Mouse (Mus musculus) embryonic facial prominence, embryonic 11.5 days (tissue): ENCODE measurements around the gene Dnm2. TPM values are rescaled to one million over a fixed set of nuclear protein-coding genes. Genes with fewer than 3 reads are reported as not detected.

Experiments
- ATAC-seq: fragments of 200-750 bp; cut with Nextera tagmentation; replicated peaks from 2 replicates; pipeline ENCODE4 v1.8.0; 2017; ENCODE audit warnings: low read depth; ENCODE audit not compliant: insufficient number of reproducible peaks, low FRiP score, low TSS enrichment
- DNase-seq: peaks from one replicate; pipeline ENCODE4 v3.0.0-alpha.2; 2015; ENCODE audit warnings: low spot score
- H3K27ac ChIP-seq: fragments of 300-500 bp; sonication (generic); replicated peaks from 2 replicates; pipeline ENCODE4 v1.5.1; 2014; ENCODE audit warnings: mild to moderate bottlenecking, low read depth, low read length, control low read depth
- H3K27me3 ChIP-seq: fragments of 300-500 bp; sonication (generic); 2 replicates; pipeline ENCODE4 v1.6.1; 2014; ENCODE audit warnings: mild to moderate bottlenecking, low read length, moderate library complexity, mixed read lengths; ENCODE audit not compliant: control insufficient read depth, insufficient read depth
- H3K36me3 ChIP-seq: fragments of 300-500 bp; sonication (generic); replicated peaks from 2 replicates; pipeline ENCODE4 v1.6.1; 2014; ENCODE audit warnings: low read depth, mild to moderate bottlenecking, low read length, moderate library complexity, mixed read lengths; ENCODE audit not compliant: control insufficient read depth, insufficient read depth
- H3K4me1 ChIP-seq: fragments of 300-500 bp; sonication (generic); 2 replicates; pipeline ENCODE4 v1.6.1; 2014; ENCODE audit warnings: low read length, mixed read lengths; ENCODE audit not compliant: control insufficient read depth, insufficient read depth
- H3K4me2 ChIP-seq: fragments of 300-500 bp; sonication (generic); 2 replicates; pipeline ENCODE4 v1.6.1; 2014; ENCODE audit warnings: low read depth, mild to moderate bottlenecking, control low read depth, low read length, moderate library complexity
- H3K4me3 ChIP-seq: fragments of 300-500 bp; sonication (generic); 2 replicates; pipeline ENCODE4 v1.5.1; 2014; ENCODE audit warnings: low read depth, low read length, control low read depth
- H3K9ac ChIP-seq: fragments of 300-500 bp; sonication (generic); replicated peaks from 2 replicates; pipeline ENCODE4 v1.6.1; 2014; ENCODE audit warnings: mild to moderate bottlenecking, control low read depth, low read length
- H3K9me3 ChIP-seq: fragments of 300-500 bp; sonication (generic); replicated peaks from 2 replicates; pipeline ENCODE4 v1.6.1; 2016; ENCODE audit warnings: mild to moderate bottlenecking, low read length, inconsistent platforms, mixed read lengths; ENCODE audit not compliant: control insufficient read depth
- WGBS: fragments of 180-500 bp; shearing (Covaris S2); extraction: QIAGEN DNeasy Blood & Tissue Kit; methylation state at CpG from one replicate; pipeline ENCODE4 v1.1.7; 2014; 5-methylcytosine and 5-hydroxymethylcytosine counted together
- polyA plus RNA-seq: library from polyadenylated mRNA; unstranded; fragments of >200 nt; fragmentation: Nextera tagmentation; extraction: Ambion mirVana; gene quantifications from 2 replicates; pipeline ENCODE4 v1.2.1, GENCODE M21; 2014

Dnm2 gene
- polyA plus RNA-seq, 1 experiment from 2014 or later = 58.0 TPM

DNA sequence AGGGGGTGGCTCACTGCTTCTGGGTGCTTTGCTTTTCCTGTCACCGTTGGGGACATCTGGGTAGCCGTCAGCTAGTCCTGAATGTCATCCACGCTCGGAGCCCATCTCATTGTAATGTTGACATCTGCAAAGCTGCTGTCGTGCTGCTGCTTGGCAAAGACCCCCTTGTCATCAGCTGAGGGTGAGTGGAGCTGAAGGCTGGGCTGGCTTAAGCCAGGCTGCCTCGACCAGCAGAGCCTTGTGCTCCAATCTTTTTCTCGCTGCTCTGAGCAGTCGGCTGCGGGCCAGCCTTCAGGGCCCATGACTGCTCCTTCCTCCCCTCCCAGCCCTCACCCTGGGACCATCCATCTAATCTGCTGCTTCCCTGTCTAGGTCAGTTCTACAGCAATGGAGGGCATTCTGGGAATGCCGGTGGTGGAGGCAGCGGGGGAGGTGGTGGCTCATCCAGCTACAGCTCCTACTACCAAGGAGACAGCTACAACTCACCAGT is 21.9 kb upstream of the Dnm2 start:
- Histone ChIP-seq H3K9me3 (no peaks in the 10 kb centered on the region), H3K36me3 (peaks cover 38% of the 10 kb centered on the region), H3K27ac (no peak overlapping the region), H3K9ac (no peak overlapping the region), H3K4me3 (no peak overlapping the region), H3K4me1 (no peaks in the 10 kb centered on the region), H3K4me2 (no peak overlapping the region), H3K27me3 (no peaks in the 10 kb centered on the region)
- no peak for DNase-seq
- ATAC-seq = no peak
- WGBS = 88% methylated on average over 11 of the region's 11 CpGs

DNA sequence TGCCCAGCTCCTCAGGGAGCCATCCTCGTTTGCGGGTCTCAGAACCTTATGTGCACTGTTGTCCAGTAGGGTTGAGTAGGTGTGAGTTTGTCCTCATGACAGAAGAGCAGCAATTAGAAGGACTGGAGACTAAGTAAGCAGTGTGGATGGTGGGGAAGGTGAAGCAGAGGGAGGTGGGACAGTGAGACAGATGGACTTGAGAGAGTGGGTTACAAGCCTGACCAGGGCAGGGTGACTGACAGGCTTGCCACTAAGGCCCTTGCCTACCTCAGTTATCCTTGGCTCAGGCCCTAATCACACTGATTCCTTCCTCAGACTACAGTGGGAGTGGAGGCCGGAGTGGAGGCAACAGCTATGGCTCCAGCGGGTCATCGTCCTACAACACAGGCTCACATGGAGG is 21.0 kb upstream of the Dnm2 start:
- DNase-seq (no peak), ATAC-seq (no peak)

DNA sequence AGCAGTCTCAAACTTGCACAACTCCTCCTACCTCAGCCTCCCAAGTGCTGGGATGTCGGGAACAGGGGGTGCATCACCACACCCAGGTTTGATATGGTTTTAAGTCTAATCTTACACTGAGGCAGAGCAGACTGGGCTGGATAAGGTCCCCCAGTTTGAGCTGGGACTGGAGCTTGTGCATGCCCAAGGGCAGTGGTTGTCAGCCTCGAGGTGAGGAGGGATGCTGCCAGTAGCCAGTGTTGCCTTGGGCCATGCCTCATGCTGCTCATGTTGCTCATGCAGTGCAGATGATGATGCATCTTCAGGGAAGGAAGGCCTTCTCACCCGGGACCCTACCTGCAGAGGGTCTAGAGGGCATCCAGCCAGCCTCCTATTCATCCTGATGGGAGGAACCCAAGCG is 19.2 kb upstream of the Dnm2 start:
- no peak overlapping the region for H3K4me3 ChIP-seq
- ATAC-seq = no peak
- H3K9me3 ChIP-seq = no peaks in the 10 kb centered on the region
- no peak for DNase-seq
- no peaks in the 10 kb centered on the region for H3K4me1 ChIP-seq
- H3K9ac ChIP-seq = no peak overlapping the region
- 74% methylated on average over 4 of the region's 4 CpGs for WGBS
- no peak overlapping the region for H3K4me2 ChIP-seq
- H3K36me3 ChIP-seq = peaks cover 29% of the 10 kb centered on the region
- no peak overlapping the region for H3K27ac ChIP-seq
- H3K27me3 ChIP-seq = no peaks in the 10 kb centered on the region

More for the DNA sequence above, 21.0 kb upstream of the Dnm2 start:
- WGBS = 95% methylated on average over 5 of the region's 5 CpGs
- no peaks in the 10 kb centered on the region for H3K9me3 ChIP-seq
- peaks cover 38% of the 10 kb centered on the region for H3K36me3 ChIP-seq
- no peak overlapping the region for H3K27ac ChIP-seq
- H3K9ac ChIP-seq = no peak overlapping the region
- H3K4me2 ChIP-seq = no peak overlapping the region
- H3K4me3 ChIP-seq = no peak overlapping the region
- no peaks in the 10 kb centered on the region for H3K27me3 ChIP-seq
- no peaks in the 10 kb centered on the region for H3K4me1 ChIP-seq

DNA sequence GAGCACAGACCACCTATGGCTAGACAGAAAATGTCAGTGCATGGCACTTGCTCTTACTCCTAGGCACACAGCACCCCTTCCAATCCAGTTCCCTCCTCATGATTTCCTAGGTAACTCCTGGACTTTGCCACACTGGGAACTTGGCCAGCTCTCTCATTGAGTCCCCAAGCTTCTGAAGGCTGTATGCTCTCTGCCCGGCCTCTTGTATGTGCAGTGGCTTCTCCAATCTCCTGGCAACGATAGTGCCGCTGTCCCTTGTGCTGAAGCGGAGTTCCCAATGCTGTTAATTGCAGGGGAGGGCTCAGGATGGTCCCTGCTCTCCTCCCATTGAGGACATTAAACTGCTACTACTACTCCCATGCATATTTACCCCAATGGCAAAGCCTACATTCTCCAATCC is 16.8 kb upstream of the Dnm2 start:
- Histone ChIP-seq H3K4me1 (no peaks in the 10 kb centered on the region), H3K4me2 (no peak overlapping the region), H3K36me3 (peaks cover 20% of the 10 kb centered on the region), H3K27ac (no peak overlapping the region), H3K27me3 (no peaks in the 10 kb centered on the region), H3K9me3 (no peaks in the 10 kb centered on the region), H3K9ac (no peak overlapping the region), H3K4me3 (no peak overlapping the region)
- 14% methylated on average over 4 of the region's 4 CpGs for WGBS
- no peak for ATAC-seq
- peak; percentile 47 for DNase-seq

- Histone ChIP-seq H3K4me3 (no peak overlapping the region), H3K4me1 (no peaks in the 10 kb centered on the region), H3K36me3 (peaks cover 18% of the 10 kb centered on the region), H3K27me3 (no peaks in the 10 kb centered on the region), H3K9ac (no peak overlapping the region), H3K9me3 (no peaks in the 10 kb centered on the region), H3K4me2 (no peak overlapping the region), H3K27ac (no peak overlapping the region)
- WGBS = 78% methylated on average over 7 of the region's 7 CpGs
- DNase-seq (no peak), ATAC-seq (no peak)
Measured at GRCm38 (mm10) chr9:21408624-21409023, 16.1 kb upstream of the Dnm2 start.

- WGBS = 36% methylated on average over 9 of the region's 9 CpGs
- Histone ChIP-seq H3K9me3 (no peaks in the 10 kb centered on the region), H3K27me3 (no peaks in the 10 kb centered on the region), H3K27ac (no peak overlapping the region), H3K4me2 (no peak overlapping the region), H3K9ac (no peak overlapping the region), H3K4me3 (no peak overlapping the region), H3K36me3 (peaks cover 13% of the 10 kb centered on the region), H3K4me1 (no peaks in the 10 kb centered on the region)
- DNase-seq (peak; percentile 83), ATAC-seq (no peak)
Measured at GRCm38 (mm10) chr9:21409592-21410317, 15.0 kb upstream of the Dnm2 start.

GRCm38 (mm10) chr9:21411669-21412550 is 12.8 kb upstream of the Dnm2 start, which contains the start of gene Qtrt1:
Qtrt1 (plus strand) TSS chr9:21411837.
- Histone ChIP-seq H3K27me3 (no peaks in the 10 kb centered on the region), H3K4me3 (peak within 1 kb of the TSS; percentile 67), H3K4me1 (no peaks in the 10 kb centered on the region), H3K9me3 (no peaks in the 10 kb centered on the region), H3K4me2 (peak within 1 kb of the TSS; percentile 89), H3K9ac (peak within 1 kb of the TSS; percentile 82), H3K36me3 (no peaks in the 10 kb centered on the region), H3K27ac (no peak within 1 kb of the TSS)
- DNase-seq (peak; percentile 94), ATAC-seq (peak; percentile 93)
- 2% methylated on average over 53 of the region's 53 CpGs for WGBS

- H3K4me2 ChIP-seq = no peak overlapping the region
- no peak overlapping the region for H3K9ac ChIP-seq
- no peaks in the 10 kb centered on the region for H3K4me1 ChIP-seq
- peaks cover 4% of the 10 kb centered on the region; the same call in 1 of the 2 replicates for H3K36me3 ChIP-seq
- no peaks in the 10 kb centered on the region for H3K27me3 ChIP-seq
- ATAC-seq = no peak
- H3K27ac ChIP-seq = no peak overlapping the region
- no peaks in the 10 kb centered on the region for H3K9me3 ChIP-seq
- WGBS = 93% methylated on average over 2 of the region's 2 CpGs
- no peak for DNase-seq
- H3K4me3 ChIP-seq = no peak overlapping the region
Measured at GRCm38 (mm10) chr9:21417866-21418265, 6.8 kb upstream of the Dnm2 start.
